Mouse (Mus musculus) MEL (cell line): ENCODE data around the gene Cdca4. TPM values are rescaled to one million over a fixed set of nuclear protein-coding genes. Genes with fewer than 3 reads are reported as not detected.

Experiments used
- DNase-seq: peaks from one replicate; pipeline ENCODE4 v3.0.0; 2011; ENCODE audit warnings: low read depth, low spot score
- H3K27ac ChIP-seq: 2 replicates; pipeline ENCODE4 v1.5.1; 2012; ENCODE audit warnings: low read depth, mild to moderate bottlenecking, control low read depth, low read length, moderate library complexity; ENCODE audit not compliant: control insufficient read depth
- H3K27me3 ChIP-seq, 2 experiments: fragments of 150-350 bp in 1 of 2; sonication (generic) in 1 of 2; 2 replicates each; pipeline ENCODE4 v1.6.1; 2012; ENCODE audit warnings: low read length in 2 of 2, mild to moderate bottlenecking in 2 of 2, improper control_type of control experiment in 1 of 2, moderate library complexity in 1 of 2; ENCODE audit not compliant: insufficient read depth in 2 of 2, control insufficient read depth in 1 of 2
- H3K36me3 ChIP-seq, 2 experiments: 2 replicates each; pipeline ENCODE4 v1.6.1; 2012 to 2014; ENCODE audit warnings: low read length in 2 of 2, improper control_type of control experiment in 1 of 2, inconsistent platforms in 1 of 2, mild to moderate bottlenecking in 1 of 2; ENCODE audit not compliant: insufficient read depth in 2 of 2, control insufficient read depth in 1 of 2
- H3K4me1 ChIP-seq, 2 experiments: fragments of 150-350 bp in 1 of 2; sonication (generic) in 1 of 2; 2 replicates each; pipeline ENCODE4 v1.6.1; 2012; ENCODE audit warnings: low read length in 2 of 2, improper control_type of control experiment in 1 of 2, mild to moderate bottlenecking in 1 of 2; ENCODE audit not compliant: insufficient read depth in 2 of 2, control insufficient read depth in 1 of 2
- H3K4me3 ChIP-seq, 2 experiments: fragments of 150-350 bp in 1 of 2; sonication (generic) in 1 of 2; 2 replicates each; pipeline ENCODE4 v1.5.1; 2012; ENCODE audit warnings: low read depth in 2 of 2, low read length in 2 of 2, mild to moderate bottlenecking in 2 of 2, moderate library complexity in 2 of 2, control low read depth in 1 of 2, improper control_type of control experiment in 1 of 2; ENCODE audit not compliant: control insufficient read depth in 1 of 2, insufficient read depth in 1 of 2
- H3K79me2 ChIP-seq: 2 replicates; pipeline ENCODE4 v1.6.1; 2012; ENCODE audit warnings: mild to moderate bottlenecking, low read length, moderate library complexity; ENCODE audit not compliant: control insufficient read depth, poor library complexity, insufficient read depth
- H3K9ac ChIP-seq: 2 replicates; pipeline ENCODE4 v1.6.1; 2012; ENCODE audit warnings: low read depth, mild to moderate bottlenecking, control low read depth, low read length, moderate library complexity; ENCODE audit not compliant: control insufficient read depth, poor library complexity, severe bottlenecking
- H3K9me3 ChIP-seq: fragments of 150-350 bp; sonication (generic); replicated peaks from 2 replicates; pipeline ENCODE4 v1.6.1; 2012; ENCODE audit warnings: mild to moderate bottlenecking, low read length, improper control_type of control experiment, moderate library complexity; ENCODE audit not compliant: insufficient read depth
- BHLHE40 ChIP-seq: IDR thresholded peaks from 2 replicates; pipeline ENCODE4 v1.6.1; 2012; ENCODE audit warnings: low read depth, mild to moderate bottlenecking, inconsistent platforms, low read length, improper control_type of control experiment, borderline replicate concordance
- CHD1 ChIP-seq: IDR thresholded peaks from 2 replicates; pipeline ENCODE4 v1.6.1; 2012; ENCODE audit warnings: low read depth, mild to moderate bottlenecking, inconsistent platforms, low read length, improper control_type of control experiment
- CTCF ChIP-seq, 3 experiments: IDR thresholded peaks in 2 of 3; conservative IDR thresholded peaks in 1 of 3; 2 replicates each; pipeline ENCODE4 v1.5.1; 2011 to 2012; ENCODE audit warnings: low read length in 3 of 3, low read depth in 2 of 3, mild to moderate bottlenecking in 2 of 3, improper control_type of control experiment in 1 of 3, inconsistent platforms in 1 of 3, mixed read lengths in 1 of 3, moderate library complexity in 1 of 3; ENCODE audit not compliant: control insufficient read depth in 1 of 3, insufficient read depth in 1 of 3, poor library complexity in 1 of 3, severe bottlenecking in 1 of 3
- E2F4 ChIP-seq: IDR thresholded peaks from 2 replicates; pipeline ENCODE4 v1.6.1; 2011; ENCODE audit warnings: low read depth, low read length, improper control_type of control experiment, borderline replicate concordance
- ELF1 ChIP-seq: IDR thresholded peaks from 2 replicates; pipeline ENCODE4 v1.6.1; 2014; ENCODE audit warnings: low read depth, mild to moderate bottlenecking, inconsistent platforms, low read length, improper control_type of control experiment, moderate library complexity
- EP300 ChIP-seq, 2 experiments: IDR thresholded peaks; 2 replicates each; pipeline ENCODE4 v1.6.1; 2011; ENCODE audit warnings: improper control_type of control experiment in 2 of 2, low read length in 2 of 2, low read depth in 1 of 2, mild to moderate bottlenecking in 1 of 2
- KAT2A ChIP-seq: conservative IDR thresholded peaks from 2 replicates; pipeline ENCODE4 v1.6.1; 2012; ENCODE audit warnings: low read depth, low read length, improper control_type of control experiment, inconsistent platforms
- MAFK ChIP-seq: IDR thresholded peaks from 2 replicates; pipeline ENCODE4 v1.6.1; 2011; ENCODE audit warnings: low read depth, mild to moderate bottlenecking, low read length, improper control_type of control experiment, borderline replicate concordance
- MAX ChIP-seq: IDR thresholded peaks from 2 replicates; pipeline ENCODE4 v1.6.1; 2011; ENCODE audit warnings: low read length, improper control_type of control experiment
- MAZ ChIP-seq: IDR thresholded peaks from 2 replicates; pipeline ENCODE4 v1.6.1; 2012; ENCODE audit warnings: low read depth, mild to moderate bottlenecking, inconsistent platforms, low read length, improper control_type of control experiment
- MEF2A ChIP-seq: IDR thresholded peaks from 2 replicates; pipeline ENCODE4 v1.6.1; 2014; ENCODE audit warnings: low read depth, mild to moderate bottlenecking, inconsistent platforms, low read length, improper control_type of control experiment; ENCODE audit not compliant: poor library complexity, insufficient replicate concordance, severe bottlenecking; ENCODE audit errors: extremely low read depth
- MYB ChIP-seq: IDR thresholded peaks from 2 replicates; pipeline ENCODE4 v1.6.1; 2011; ENCODE audit warnings: mild to moderate bottlenecking, low read depth, low read length, improper control_type of control experiment
- NELFE ChIP-seq: IDR thresholded peaks from 2 replicates; pipeline ENCODE4 v1.6.1; 2011; ENCODE audit warnings: low read depth, low read length, improper control_type of control experiment
- NRF1 ChIP-seq: IDR thresholded peaks from 2 replicates; pipeline ENCODE4 v1.6.1; 2014; ENCODE audit warnings: low read depth, mild to moderate bottlenecking, inconsistent platforms, low read length, improper control_type of control experiment, moderate library complexity; ENCODE audit not compliant: poor library complexity, insufficient read depth, severe bottlenecking
- POLR2AphosphoS2 ChIP-seq: IDR thresholded peaks from 2 replicates; pipeline ENCODE4 v1.6.1; 2011; ENCODE audit warnings: low read length, improper control_type of control experiment
- POLR2AphosphoS5 ChIP-seq: IDR thresholded peaks from 2 replicates; pipeline ENCODE4 v1.6.1; 2012; ENCODE audit warnings: low read depth, borderline replicate concordance, mild to moderate bottlenecking, inconsistent platforms, low read length, moderate library complexity, mixed read lengths
- RAD21 ChIP-seq: IDR thresholded peaks from 2 replicates; pipeline ENCODE4 v1.6.1; 2011; ENCODE audit warnings: mild to moderate bottlenecking, low read depth, low read length, improper control_type of control experiment
- SIN3A ChIP-seq: IDR thresholded peaks from 2 replicates; pipeline ENCODE4 v1.6.1; 2012; ENCODE audit warnings: low read length, improper control_type of control experiment, inconsistent platforms
- polyA plus RNA-seq, 2 experiments: library from polyadenylated mRNA; stranded (reverse) in 1 of 2; unstranded in 1 of 2; fragments of >175 nt in 1 of 2; fragments of >200 nt in 1 of 2; gene quantifications; 2 replicates each; pipeline versions ENCODE4 v1.2.1 to v1.2.4; 2012; ENCODE audit warnings: low replicate concordance in 2 of 2, low read depth in 1 of 2; ENCODE audit not compliant: insufficient read length in 2 of 2, insufficient read depth in 1 of 2, missing spikeins in 1 of 2
- total RNA-seq: library from RNA; depleted of rRNA; stranded (reverse); fragments of 300-350 nt; gene quantifications from 2 replicates; pipeline ENCODE4 v1.2.3, GENCODE M21; 2012

Gene Cdca4
- total and polyA plus RNA-seq, 3 experiments = 274 to 279 TPM; not detected in 1

DNA sequence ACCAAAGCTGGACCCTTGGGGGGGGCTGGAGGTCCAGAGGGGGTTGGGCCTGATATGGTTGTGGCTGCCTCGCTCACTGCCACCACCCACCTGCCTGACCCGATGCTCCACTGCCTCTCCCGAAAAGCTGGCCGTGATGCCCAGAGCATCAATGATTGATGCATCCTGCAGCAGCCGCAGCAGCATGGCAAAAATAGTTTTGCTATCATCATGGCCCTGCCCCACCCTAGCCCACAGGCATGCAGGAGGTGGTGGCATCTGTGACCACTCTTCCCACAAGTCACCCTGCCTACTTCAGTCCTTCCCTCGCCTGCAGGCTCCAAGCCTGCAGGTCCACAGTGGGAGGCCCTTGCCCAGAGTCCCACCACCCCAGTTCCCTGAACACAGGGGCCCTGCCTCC lies 23.2 kb downstream of the Cdca4 start:
- DNase-seq = no peak
- Histone ChIP-seq H3K4me1 (peaks cover 0 to 11% of the 10 kb centered on the region in 2 experiments; a peak in 3 of 4 replicates), H3K79me2 (no peaks in the 10 kb centered on the region; the same call in 1 of the 2 replicates), H3K36me3 (peaks cover 0 to 4% of the 10 kb centered on the region in 2 experiments; a peak in 1 of 4 replicates), H3K9ac (no peak overlapping the region), H3K9me3 (no peaks in the 10 kb centered on the region), H3K27ac (no peak overlapping the region), H3K4me3 (no peak overlapping the region), H3K27me3 (peaks cover 2 to 16% of the 10 kb centered on the region in 2 experiments; a peak in 2 of 4 replicates)
- TF ChIP-seq KAT2A = no peak
- TF ChIP-seq CHD1 = no peak
- TF ChIP-seq MAX = no peak
- TF ChIP-seq EP300 (IDR thresholded peaks at IDR 0.05; ENCODE audit: low read depth in 1 of 2, low read length in 2 of 2) = no peak
- TF ChIP-seq MAFK = no peak
- no peak for TF ChIP-seq SIN3A
- no peak for TF ChIP-seq NRF1
- no peak for TF ChIP-seq NELFE
- TF ChIP-seq ELF1 = no peak
- TF ChIP-seq MAZ = no peak
- no peak for TF ChIP-seq MYB
- no peak; the same call in 1 of the 2 replicates for TF ChIP-seq POLR2AphosphoS5
- TF ChIP-seq E2F4 = no peak
- no peak for TF ChIP-seq POLR2AphosphoS2
- no peak for TF ChIP-seq CTCF (IDR thresholded peaks at IDR 0.05 in 2 of 3, conservative IDR thresholded peaks at IDR 0.05 in 1 of 3; ENCODE audit: control insufficient read depth in 1 of 3, insufficient read depth in 1 of 3, low read depth in 2 of 3, low read length in 3 of 3, poor library complexity in 1 of 3, severe bottlenecking in 1 of 3)
- no peak for TF ChIP-seq MEF2A

DNA sequence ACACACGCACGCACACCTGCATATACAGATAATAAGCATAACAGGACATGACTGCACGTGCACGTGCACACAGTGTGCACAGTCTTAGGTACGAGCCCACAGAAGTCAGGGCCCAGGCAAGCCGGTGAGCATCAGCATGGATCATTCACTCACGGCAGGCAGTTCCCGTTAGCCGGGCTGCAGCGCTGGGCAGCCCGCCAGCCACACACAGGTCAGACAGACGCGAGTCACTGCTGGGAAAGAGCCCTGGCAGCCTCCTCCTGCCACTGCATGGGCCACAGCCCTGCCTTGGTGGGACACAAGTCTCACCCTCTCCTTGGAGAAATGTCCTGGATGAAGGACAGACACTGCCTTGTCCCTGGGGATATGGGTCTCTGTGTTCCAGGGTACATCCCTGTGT lies 25.2 kb downstream of the Cdca4 start:
- H3K4me1 ChIP-seq = peaks cover 8 to 19% of the 10 kb centered on the region in 2 experiments
- H3K9ac ChIP-seq = no peak overlapping the region
- DNase-seq = peak; percentile 68
- H3K36me3 ChIP-seq = peaks cover 0 to 7% of the 10 kb centered on the region in 2 experiments; a peak in 2 of 4 replicates
- H3K79me2 ChIP-seq = no peaks in the 10 kb centered on the region; the same call in 1 of the 2 replicates
- H3K4me3 ChIP-seq = no peak overlapping the region
- H3K9me3 ChIP-seq = no peaks in the 10 kb centered on the region
- no peak for TF ChIP-seq RAD21
- TF ChIP-seq BHLHE40 = peak; percentile 74; the same call in 1 of the 2 replicates
- no peak overlapping the region for H3K27ac ChIP-seq
- peaks cover 2 to 16% of the 10 kb centered on the region in 2 experiments; a peak in 2 of 4 replicates for H3K27me3 ChIP-seq
